Mouse (Mus musculus) T-helper 2 cell (primary cell): ENCODE data around the gene E2f3.

Experiments used
- in situ Hi-C: fragments of 300-600 bp; cut with MboI, MseI; formaldehyde crosslinking; loops from one replicate; pipeline ENCODE4 v1.15.1; 2025; ENCODE audit warnings: high pct_unique_total_duplicates

Gene E2f3

GRCm38 (mm10) chr13:29985855-29986755, at the start of gene E2f3:
TSS of gene E2f3 (minus strand) at chr13:29986063.
- in situ Hi-C loops: loop anchor here (5.0 kb wide), 1 partner anchor 96 kb away; no protein-coding TSS in a partner anchor

DNA sequence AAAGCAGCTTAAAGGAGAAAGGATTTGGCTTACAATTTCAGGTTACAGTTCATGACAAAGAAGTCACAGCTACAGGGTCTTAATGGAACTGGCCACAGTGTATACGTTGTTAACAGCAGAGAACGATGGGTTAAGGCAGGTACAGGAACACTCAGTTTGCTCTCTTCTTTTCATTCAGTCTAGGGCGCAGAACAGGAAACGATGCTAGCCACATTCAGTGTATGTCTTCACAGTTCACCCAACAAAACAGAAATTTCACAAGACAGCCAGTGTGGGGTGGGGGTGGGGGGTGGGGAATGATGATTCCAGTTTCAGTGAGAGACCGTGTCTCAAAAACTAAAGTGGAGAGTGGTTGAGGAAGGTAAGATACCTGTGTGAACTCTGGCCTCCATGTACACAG, 48.7 kb upstream of the E2f3 start:
- in situ Hi-C loops: no loop called here

- in situ Hi-C loops: no loop called here
Measured at GRCm38 (mm10) chr13:30031684-30032335, 45.9 kb upstream of the E2f3 start.

GRCm38 (mm10) chr13:30027841-30028240, 42.0 kb upstream of the E2f3 start:
- in situ Hi-C loops: no loop called here

DNA sequence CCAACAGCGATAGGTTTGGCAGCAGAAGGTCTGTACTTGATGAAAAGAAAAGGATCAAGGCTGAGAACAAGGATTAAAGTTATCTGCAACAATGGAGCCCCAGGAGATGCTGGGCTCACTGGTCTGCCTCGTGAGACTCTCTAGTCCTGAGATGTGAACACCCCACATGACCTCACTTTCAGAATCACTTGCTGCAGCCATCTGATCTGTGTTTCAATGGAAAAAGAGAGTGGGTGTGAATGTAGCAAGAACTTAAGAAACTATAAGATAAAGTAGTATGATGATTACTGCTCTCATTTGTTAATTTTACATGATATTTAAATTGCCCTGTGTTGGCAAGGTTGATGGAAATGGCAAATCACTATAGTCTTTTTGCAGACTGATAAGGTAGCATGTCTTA, 36.6 kb upstream of the E2f3 start:
- in situ Hi-C loops: no loop called here

DNA sequence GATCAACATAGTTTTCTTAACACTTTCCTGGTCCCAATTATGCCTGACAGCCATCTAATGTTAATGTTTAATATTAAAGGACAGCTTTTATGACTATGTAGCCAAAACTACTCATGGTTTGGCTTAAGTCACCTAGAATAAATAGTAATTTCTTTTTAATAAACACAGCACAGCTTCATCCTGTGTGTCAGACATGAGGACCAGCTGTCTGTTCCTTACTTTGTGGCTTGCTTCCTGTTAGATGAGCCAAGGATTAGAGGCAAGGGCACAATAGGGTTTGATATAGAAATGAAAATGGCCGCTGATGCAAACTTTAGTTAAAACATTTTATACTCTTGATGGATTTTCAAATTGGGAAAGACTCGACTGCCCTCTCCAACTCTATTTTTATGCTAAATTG, 32.7 kb upstream of the E2f3 start:
- in situ Hi-C loops: no loop called here

DNA sequence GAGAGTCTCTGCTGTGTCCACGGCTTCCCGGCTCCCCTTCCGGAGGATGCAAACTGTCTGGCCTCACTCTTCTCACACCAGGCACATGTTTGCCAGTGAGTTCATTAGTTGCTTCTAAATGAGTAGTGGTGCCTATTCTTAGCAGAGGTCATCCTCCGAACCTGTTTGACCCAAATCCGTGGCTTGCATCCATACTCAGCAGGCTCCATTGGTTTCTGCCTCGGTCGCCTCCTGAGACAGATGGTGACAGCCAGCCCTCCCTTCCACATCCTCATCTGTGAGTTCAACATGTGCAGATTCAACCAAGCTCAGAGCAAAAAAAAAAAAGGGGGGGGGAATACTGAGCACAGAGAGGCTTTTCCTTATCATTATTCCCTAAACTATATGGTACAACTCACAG, 31.7 kb upstream of the E2f3 start:
- in situ Hi-C loops: no loop called here

DNA sequence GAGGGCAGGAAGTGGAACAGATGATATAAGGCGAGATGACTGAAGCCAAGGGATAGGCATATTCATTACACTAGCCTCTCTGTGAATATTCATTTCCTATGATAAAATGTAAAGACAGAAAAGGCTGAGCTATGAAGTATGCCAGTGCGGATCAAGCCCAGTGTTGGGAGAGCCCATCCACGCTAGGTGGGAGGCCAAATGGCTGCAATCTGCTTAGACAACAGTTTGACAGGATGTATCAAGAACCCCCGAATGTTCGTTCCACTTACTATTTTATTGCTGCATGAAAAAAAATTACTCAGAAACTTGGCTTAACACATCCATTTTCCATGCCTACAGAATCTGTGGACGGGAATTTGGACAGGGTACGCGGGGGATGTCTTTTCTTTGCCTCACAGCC, 28.7 kb upstream of the E2f3 start:
- in situ Hi-C loops: no loop called here

- in situ Hi-C loops: no loop called here
Measured at GRCm38 (mm10) chr13:30012226-30012625, 26.4 kb upstream of the E2f3 start.

GRCm38 (mm10) chr13:30008738-30009137, 22.9 kb upstream of the E2f3 start:
- in situ Hi-C loops: no loop called here

- in situ Hi-C loops: no loop called here
Measured at GRCm38 (mm10) chr13:30005422-30005821, 19.6 kb upstream of the E2f3 start.

GRCm38 (mm10) chr13:30004849-30005248, 19.0 kb upstream of the E2f3 start:
- in situ Hi-C loops: no loop called here

DNA sequence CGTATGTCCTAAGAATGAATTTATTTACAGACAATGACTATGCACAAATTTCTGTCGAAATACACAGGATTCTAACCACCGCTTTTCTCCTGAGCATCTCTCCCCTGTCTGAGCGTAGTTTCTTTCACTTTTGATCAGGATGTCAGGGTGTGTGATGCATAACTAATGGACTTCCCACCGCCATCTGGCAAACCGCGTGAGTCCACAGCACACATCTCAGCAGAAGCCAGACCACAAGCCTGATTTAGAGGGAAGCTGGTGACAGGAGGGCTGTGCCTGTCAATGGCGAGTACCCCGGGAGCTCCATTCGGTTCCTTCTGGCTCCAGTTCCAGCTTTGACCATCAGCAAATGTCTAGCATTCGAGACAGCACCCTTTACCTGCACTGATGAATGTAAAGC, 17.3 kb upstream of the E2f3 start:
- in situ Hi-C loops: no loop called here

- in situ Hi-C loops: no loop called here
Measured at GRCm38 (mm10) chr13:30001041-30001440, 15.2 kb upstream of the E2f3 start.

DNA sequence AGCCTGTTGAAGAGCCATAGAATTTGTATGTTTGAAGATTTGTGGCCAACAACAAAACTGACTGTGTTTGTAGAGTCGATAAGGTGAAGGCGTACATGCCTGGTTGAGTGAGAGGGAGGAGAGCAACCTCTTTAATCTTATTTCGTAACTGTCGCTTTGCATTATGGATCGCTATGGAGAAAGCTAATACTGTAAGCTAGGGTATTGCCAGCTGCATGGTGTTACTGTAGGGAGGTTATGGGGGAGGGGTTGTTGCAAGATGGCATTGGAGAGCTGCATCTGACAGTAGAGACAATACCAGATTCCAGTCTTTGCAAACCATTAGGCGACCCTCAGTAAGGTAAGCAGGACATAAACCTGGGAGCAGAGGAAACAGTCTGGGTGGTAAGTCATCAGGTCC, 2.1 kb upstream of the E2f3 start:
- in situ Hi-C loops: loop anchor here (5.0 kb wide), 1 partner anchor 94 kb away; no protein-coding TSS in a partner anchor

DNA sequence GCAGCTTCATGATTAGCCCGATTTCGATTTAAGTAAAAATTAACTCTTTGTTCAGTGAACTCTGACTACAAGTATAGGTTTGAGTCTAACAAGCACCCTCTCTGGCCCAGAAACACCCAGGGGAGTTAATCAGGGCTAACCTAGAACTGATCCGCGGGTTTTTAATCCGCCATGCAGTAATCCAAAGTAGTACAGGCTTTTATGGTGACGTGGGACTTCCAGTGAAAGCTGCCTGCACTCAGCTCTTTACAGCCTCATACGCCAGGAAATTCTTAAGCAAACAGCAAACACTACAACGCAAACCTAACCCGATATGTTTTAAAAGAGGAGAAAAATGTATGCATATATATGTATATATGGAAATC, 875 bp upstream of the E2f3 start:
- in situ Hi-C loops: loop anchor here (5.0 kb wide), 1 partner anchor 96 kb away; no protein-coding TSS in a partner anchor

- in situ Hi-C loops: loop anchor here (5.0 kb wide), 1 partner anchor 97 kb away; no protein-coding TSS in a partner anchor
Measured at GRCm38 (mm10) chr13:29985101-29985854, 585 bp downstream of the E2f3 start.

DNA sequence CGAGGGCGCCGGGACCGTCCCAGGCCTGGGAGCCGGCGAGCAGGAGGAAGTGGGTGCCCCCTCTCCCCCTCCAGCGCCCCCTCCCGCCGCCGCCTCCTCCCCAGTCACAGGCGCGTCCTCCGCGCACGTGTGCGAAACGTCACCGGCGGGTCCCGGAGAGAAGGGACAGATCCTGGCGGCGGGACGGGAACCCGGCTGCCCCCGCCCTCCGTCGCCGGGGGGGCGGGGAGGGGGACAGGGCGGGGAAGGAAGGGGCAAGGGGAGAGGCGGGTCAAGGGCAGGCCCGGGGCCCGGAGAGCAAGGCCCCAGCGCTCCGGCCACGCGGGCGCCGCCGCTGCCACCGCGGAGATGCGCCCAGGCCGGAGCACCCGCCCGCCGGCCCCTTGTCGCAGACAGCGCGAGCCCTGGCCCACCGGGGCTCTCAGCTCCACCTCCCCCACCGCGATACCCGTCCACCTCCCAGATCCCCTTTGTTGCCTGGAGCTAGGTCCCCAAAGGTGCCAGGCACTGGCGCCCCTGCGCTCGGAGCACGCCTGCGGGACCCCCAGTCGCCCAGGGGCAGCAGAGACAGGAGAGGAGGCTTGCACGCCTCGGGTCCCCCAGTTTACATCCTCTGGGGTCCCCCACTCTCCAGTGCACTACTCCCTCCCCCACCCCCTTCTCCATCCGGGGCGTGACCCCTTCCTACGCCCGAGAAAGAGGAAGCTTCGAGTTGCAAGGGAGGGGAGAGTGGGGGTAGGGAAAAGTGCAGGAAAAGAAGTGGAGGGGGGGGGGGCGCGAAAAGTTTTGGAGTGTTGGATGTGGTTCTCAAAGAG, 1.4 kb downstream of the E2f3 start:
- in situ Hi-C loops: loop anchor here (5.0 kb wide), 1 partner anchor 98 kb away; no protein-coding TSS in a partner anchor

DNA sequence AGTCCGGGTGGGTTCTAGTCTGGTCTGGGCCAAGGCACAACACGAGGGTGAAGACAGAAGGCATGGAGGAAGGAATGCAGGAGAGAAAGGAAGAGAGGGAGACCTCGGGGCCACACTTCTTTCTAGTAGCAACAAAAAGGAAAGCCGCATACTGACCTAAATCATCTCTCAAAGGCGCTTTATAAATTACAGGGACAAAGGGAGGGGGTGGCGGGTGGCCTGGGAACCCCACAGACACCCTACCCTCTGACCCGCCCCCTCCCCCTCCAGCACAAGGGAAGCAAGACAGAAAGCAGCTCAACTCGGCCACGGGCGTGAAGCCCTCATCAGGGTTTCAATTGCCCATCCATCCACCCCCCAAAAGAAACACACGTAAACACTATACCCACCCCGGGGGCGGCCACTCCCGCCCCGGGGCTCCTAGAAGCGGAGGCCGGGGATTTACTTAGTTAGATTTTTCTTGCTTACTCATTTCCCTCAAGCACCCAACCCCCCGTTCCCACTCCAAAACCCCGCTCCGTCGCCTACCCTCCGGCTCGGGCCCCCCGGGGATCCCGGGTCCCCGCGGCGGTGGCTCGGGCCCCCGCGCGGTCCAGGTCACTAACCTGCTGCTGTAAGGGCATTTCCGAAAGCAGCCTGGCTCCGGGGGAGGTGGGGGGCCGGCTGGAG, 2.2 kb downstream of the E2f3 start:
- in situ Hi-C loops: no loop called here

DNA sequence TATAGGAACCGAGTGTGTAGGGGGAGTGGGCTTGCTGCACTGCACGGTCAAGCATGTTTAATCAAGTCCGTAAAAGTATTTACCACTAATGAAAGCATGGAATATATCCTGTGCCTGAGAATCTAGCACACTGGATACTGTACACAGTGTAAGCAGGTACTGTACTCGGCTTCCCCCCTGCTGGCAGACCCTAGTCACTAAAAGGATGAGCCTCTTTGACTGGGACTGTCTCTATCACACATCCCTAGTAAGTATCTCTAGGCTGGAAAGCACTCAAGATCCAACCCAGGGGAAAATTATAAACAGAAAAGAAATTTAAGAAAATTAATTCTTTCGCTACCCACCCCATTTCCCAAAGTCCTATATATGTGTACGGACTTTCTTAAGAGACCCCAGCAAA, 2.8 kb downstream of the E2f3 start:
- in situ Hi-C loops: no loop called here

DNA sequence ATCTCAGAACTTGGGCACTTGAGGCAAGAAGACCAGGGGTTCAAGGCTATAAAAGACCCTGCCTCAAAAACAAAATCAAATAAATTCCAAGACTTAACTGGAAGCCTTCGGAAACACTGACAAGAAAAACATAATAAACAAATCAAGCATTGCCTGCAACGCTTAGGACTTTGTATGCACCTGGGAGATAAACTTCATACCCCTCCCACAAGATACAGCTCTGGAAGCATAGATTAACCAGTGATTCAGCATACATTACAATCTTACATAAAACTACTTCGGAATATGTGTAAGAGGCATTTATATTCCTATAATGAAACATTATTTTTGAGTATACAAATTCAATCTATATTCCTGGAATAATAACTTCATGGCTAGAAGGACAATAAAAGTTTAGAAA, 3.5 kb downstream of the E2f3 start:
- in situ Hi-C loops: no loop called here
